Mouse (Mus musculus): ENCODE measurements around the gene Ppp1r12c. TPM values are rescaled to one million over a fixed set of nuclear protein-coding genes. Genes with fewer than 3 reads are reported as not detected.

Ppp1r12c gene
- polyA plus RNA-seq, 1 experiment, result 42.8 TPM

- 82% methylated on average over 1 of the region's 1 CpGs for WGBS
Measured at GRCm38 (mm10) chr7:4518487-4518886, 17.0 kb upstream of the Ppp1r12c start.

GRCm38 (mm10) chr7:4516332-4517050 is 15.0 kb upstream of the Ppp1r12c start, which contains the start of gene Tnnt1:
TSS of gene Tnnt1 (minus strand) at chr7:4516382.
- 39% methylated on average over 4 of the region's 4 CpGs for WGBS
- DNase-seq (ENCODE audit: low read depth, low spot score), result no peak

More at GRCm38 (mm10) chr7:4518487-4518886, 17.0 kb upstream of the Ppp1r12c start:
- no peak for DNase-seq (ENCODE audit: low read depth, low spot score)

DNA sequence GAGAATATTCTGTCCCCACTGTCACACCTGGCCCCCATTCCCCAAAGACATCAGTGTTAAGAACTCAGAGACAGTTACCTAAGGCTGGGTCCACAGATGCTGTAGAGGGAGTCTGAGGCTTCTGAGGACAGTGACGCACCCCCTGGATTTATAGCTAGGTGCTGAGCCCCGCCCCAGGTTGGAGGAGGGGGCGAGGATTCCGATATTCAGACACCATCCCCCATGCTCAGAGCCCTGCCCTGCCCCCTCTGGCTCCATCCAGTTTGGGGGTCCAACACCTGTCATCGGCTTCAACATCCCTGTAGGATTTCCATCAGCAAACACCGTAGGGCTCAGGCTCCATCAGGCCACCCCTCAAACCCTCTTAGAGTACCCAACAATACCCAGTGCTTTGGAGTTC is 14.4 kb upstream of the Ppp1r12c start:
- no peak for DNase-seq (ENCODE audit: low read depth, low spot score)
- WGBS, result 65% methylated on average over 6 of the region's 6 CpGs

- 56% methylated on average over 6 of the region's 6 CpGs for WGBS
Measured at GRCm38 (mm10) chr7:4513829-4514712, 12.6 kb upstream of the Ppp1r12c start.

GRCm38 (mm10) chr7:4513236-4513635 is 11.8 kb upstream of the Ppp1r12c start:
- no peak for DNase-seq (ENCODE audit: low read depth, low spot score)
- 27% methylated on average over 13 of the region's 13 CpGs for WGBS

More at GRCm38 (mm10) chr7:4513829-4514712, 12.6 kb upstream of the Ppp1r12c start:
- no peak for DNase-seq (ENCODE audit: low read depth, low spot score)

GRCm38 (mm10) chr7:4511489-4512224 is 10.2 kb upstream of the Ppp1r12c start:
- 59% methylated on average over 8 of the region's 8 CpGs for WGBS
- no peak for DNase-seq (ENCODE audit: low read depth, low spot score)

- WGBS, result 24% methylated on average over 24 of the region's 24 CpGs
- DNase-seq (ENCODE audit: low read depth, low spot score), result peak; percentile 74
Measured at GRCm38 (mm10) chr7:4509863-4510608, 8.6 kb upstream of the Ppp1r12c start.

GRCm38 (mm10) chr7:4508739-4509116 is 7.2 kb upstream of the Ppp1r12c start:
- DNase-seq (ENCODE audit: low read depth, low spot score), result no peak
- 90% methylated on average over 8 of the region's 8 CpGs for WGBS

GRCm38 (mm10) chr7:4508062-4508738 is 6.7 kb upstream of the Ppp1r12c start:
- WGBS, result 70% methylated on average over 32 of the region's 32 CpGs
- no peak for DNase-seq (ENCODE audit: low read depth, low spot score)

- 29% methylated on average over 4 of the region's 4 CpGs for WGBS
- no peak for DNase-seq (ENCODE audit: low read depth, low spot score)
Measured at GRCm38 (mm10) chr7:4507220-4507619, 5.7 kb upstream of the Ppp1r12c start.

DNA sequence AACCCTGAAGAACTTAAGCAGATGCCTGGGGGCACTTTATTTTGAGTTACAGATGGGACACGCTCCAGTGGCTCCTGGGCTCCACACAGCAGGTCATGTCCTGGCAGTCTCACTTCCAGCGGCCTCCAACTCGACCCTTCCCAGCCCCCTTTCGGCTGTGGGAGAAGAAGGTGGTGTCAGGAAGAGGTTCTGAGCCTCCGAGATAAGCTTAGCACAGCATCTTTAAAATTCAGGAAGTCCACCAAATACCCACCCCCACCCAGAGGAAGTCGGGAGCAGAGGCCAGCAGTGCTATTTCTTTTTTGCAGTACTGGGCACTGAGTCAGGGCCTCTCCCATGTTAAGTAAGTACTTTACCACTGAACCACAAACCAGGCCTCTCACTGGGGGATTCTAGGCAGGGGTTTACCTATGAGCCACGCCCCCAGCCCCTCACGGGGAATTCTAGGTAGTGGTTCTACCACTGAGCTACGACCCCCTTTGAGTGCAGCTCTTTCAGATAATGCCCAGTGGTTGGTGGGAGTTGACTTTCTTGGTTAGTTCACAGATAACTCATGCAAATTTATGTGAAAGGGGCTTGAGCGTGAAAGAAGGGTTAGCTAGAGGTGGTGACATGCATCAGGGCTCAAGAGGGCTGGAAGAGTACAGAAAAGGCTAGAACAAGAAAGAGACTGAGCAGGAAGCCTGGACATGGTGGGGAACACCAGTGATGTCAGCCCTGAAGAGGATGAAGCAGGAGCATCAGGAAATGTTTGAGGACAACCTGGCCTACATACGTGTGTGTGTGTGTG is 3.4 kb upstream of the Ppp1r12c start:
- DNase-seq (ENCODE audit: low read depth, low spot score), result no peak
- 62% methylated on average over 11 of the region's 11 CpGs for WGBS

DNA sequence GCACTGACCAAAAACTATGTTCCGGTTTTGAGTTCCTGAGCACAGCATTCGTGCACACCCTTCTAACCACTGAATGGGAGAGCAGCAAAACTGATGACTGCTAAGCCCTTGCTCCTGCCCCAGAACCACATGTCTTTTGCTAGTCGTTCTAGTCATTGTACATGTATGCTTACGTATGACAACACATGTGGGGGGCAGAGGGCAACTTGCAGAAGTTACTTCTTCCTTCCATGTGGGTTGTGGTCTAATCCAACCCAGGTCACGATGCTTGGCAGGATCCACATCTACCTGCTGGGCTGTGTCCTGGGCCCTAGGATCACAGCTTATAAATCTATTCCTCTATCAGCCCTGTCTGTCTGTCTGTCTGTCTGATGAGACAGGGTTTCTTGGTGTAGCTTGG is 2.4 kb upstream of the Ppp1r12c start:
- 71% methylated on average over 5 of the region's 5 CpGs for WGBS

GRCm38 (mm10) chr7:4503100-4503499 is 1.6 kb upstream of the Ppp1r12c start:
- 78% methylated on average over 4 of the region's 4 CpGs for WGBS
- no peak for DNase-seq (ENCODE audit: low read depth, low spot score)

More for the DNA sequence above, 2.4 kb upstream of the Ppp1r12c start:
- no peak for DNase-seq (ENCODE audit: low read depth, low spot score)

GRCm38 (mm10) chr7:4502421-4503090 is 1.1 kb upstream of the Ppp1r12c start:
- DNase-seq (ENCODE audit: low read depth, low spot score), result peak; percentile 70
- 8% methylated on average over 14 of the region's 14 CpGs for WGBS

DNA sequence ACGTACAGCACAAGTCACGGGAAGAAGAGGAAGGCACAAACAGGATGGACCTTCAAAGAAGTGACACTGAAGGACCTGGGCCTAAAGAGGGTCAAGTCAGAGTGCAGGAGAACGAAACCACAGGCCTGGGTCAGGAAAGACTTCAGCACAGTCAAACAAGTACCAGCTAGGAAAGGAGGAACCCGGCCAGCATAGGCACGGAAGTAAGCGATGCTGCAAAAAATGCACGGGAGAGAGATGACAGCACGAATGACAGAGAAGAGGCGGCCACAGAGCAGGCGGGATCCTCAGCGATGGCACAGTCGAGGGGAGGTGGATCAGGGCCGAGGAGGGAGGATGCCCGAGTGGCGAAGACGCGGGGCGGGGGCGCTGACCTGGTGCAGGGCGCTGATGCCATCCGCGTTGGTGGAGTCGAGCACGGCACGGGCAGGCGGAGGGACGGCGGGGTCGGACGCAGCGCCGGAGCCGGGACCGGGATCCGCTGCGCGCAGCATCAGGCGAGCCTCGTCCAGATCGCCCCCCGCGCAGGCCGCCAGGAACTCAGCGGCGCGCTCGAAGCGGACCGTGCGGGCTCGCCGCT is 498 bp downstream of the Ppp1r12c start:
- no peak for DNase-seq (ENCODE audit: low read depth, low spot score)
- WGBS, result under 1% methylated on average over 51 of the region's 52 CpGs

DNA sequence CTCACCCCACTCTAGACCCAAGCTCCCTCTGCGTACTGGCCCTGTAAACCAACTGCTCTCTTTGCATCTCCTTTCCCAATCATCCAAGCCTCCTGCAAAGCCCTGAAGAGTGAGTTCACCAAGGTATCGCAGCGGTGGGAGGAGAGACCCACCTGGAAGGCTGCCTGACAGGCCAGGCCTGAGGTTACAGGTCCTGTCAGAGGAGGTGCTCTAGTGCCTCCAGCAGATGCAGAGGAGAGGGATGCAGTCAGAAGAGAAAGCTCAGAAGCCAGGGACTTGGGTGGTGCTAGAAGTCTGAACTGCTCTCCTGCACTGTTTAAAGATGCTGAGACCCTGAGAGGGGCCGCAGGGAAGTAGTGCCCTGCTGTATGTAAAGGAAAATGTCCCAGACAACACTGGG is 2.4 kb downstream of the Ppp1r12c start:
- no peak for DNase-seq (ENCODE audit: low read depth, low spot score)
- 78% methylated on average over 4 of the region's 4 CpGs for WGBS

DNA sequence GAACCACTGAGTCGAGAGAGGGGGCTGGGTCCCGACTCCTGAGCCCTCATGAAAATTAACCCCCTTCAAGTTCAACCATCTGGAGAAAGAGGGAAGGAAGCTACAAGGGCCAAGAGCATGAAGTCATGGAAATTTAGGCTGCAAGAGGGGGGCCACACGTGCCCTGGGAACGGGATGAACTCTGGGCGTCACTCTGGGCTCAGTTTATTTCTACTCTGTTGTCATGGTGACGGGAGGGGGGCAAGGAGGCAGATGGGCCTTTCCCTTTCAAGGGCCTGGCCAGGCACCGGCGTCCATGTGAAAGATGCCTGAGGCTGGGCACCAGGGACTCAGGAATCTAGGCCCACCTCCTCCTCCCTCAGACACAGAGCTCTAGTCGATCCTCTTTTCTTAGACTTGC is 3.2 kb downstream of the Ppp1r12c start:
- no peak for DNase-seq (ENCODE audit: low read depth, low spot score)
- 45% methylated on average over 9 of the region's 9 CpGs for WGBS

All from large intestine, adult 2 months (tissue).